Mouse (Mus musculus) left cerebral cortex, adult 9 months (tissue): Measurements from ENCODE around the gene Arhgef3.

ENCODE experiments used
- DNase-seq, 2 experiments: peaks; one replicate each; pipeline ENCODE4 v3.0.0; 2022; ENCODE audit warnings: low spot score in 2 of 2

Gene Arhgef3

DNA sequence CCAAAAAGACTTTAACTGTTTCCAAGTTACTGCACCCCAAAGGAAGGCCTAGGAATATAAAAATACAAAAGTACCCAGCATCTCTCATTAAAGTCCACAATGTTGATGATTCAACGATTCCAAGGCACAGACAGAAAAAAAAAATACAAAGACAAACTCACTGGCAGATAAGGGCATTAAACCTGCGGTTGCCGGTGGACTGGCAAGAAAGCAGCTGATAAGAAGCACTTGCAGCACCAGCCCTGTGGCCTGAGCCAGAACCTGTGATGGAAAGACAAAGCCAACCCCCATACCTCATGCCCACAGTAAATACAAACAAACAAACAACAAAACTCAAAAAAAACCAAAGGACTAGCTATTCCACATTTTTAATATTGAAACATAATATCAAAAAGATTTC, 295.0 kb downstream of the Arhgef3 start:
- DNase-seq, result no peak

DNA sequence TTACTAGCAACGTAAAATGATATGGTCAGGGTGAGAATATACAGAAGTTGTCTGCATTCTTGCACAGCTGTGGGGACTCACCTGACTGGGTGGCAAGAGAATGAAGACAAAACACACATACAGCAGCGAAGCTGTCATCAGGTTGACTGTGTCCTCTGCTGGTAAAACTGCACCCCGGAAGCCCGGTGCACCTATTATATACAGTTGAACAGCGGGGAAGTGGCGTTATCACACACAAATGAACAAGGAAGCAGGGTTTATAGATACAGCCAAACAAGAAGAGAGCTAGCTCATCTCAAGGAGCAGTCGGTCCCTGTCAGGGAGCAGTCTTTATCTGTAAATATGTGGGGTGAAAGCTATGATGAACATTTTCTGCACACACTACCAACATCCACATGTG, 296.8 kb downstream of the Arhgef3 start:
- DNase-seq, result no peak

GRCm38 (mm10) chr14:27412699-27413098, 298.0 kb downstream of the Arhgef3 start:
- DNase-seq, result no peak

DNA sequence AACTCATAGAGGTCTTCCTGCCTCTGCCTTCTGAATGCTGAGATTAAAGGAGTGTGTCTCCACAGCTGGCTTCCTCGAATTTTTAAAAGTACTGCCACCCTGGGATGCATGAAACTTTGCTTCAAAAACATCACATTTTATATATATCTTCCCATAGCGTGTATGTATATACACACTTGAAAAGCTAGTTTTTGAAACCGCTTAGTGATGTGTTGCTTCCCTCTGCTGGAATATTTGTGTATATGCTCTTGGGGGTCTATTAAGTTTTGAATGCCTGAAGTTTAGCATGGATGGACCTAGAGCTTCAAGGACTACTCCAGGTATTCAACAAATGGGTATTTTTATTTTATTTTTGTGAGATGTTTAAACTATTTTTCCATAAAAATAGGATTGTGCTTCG, 299.3 kb downstream of the Arhgef3 start:
- DNase-seq, result peak in 1 of 2 experiments; percentile 44

- DNase-seq, result no peak
Observed at GRCm38 (mm10) chr14:27420816-27421215, 306.1 kb downstream of the Arhgef3 start.

GRCm38 (mm10) chr14:27422301-27422700, 307.6 kb downstream of the Arhgef3 start:
- DNase-seq, result no peak

- peak; percentile 86 to 93 for DNase-seq
Observed at GRCm38 (mm10) chr14:27428573-27428972, 313.9 kb downstream of the Arhgef3 start, which contains the start of gene Fam208a. Gene Fam208a, plus strand, starts transcription at chr14:27428834.

DNA sequence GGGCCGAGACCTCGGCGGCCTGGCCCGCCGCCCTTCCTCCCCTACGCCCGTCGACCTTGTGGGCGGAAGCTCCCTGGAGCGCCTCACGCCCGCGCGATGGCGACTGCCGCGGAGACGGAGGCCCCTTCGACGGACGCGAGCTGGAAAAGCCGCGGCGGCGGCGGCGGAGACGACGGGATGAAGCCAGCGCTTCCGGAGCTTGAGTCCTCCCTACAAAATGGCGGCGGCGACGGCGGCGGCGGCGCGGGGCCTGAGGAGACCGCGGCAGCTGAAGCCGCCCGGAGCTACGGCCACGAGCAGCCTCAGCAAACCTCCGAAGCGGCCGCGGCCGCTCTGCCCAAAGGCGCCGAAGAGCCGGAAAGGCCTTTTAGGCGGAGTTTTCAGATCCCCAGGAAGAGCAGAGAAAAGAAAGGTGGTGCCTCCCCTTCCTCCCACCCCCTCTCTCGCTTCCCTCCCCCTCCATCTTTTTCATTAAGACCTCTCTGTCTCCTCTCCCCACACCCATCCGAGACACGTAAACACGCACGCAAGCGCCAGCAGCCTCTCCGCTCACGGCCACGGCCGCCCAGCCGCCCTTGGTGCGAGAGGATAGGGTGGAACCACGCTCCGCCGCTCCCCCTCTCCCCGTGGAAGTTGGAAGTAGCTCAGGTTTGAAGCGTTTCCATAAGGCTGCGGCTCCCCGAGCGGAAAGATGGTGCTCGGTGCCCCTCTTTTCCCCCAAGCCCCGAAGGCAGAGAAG, 314.4 kb downstream of the Arhgef3 start:
- DNase-seq, result peak; percentile 52 to 84

- no peak for DNase-seq
Observed at GRCm38 (mm10) chr14:27430280-27430679, 315.6 kb downstream of the Arhgef3 start.

DNA sequence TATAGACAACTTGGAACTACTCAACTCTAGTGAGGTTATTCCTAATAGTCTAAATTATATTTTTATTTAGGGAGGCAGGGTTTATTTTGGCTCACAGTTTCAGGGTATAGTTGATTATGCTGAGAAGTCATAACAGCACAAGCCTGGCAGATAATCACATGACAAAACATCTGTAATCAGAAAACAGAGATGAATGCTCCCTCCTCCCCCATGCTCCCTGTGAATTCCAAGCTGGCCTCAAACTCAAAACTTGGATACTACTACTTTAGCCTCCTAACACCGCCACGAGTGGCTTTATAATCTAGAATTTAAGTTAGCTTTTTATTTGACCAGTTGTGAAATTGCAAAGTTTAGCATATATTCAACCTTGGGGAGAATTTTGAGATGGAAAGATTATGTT, 317.4 kb downstream of the Arhgef3 start:
- no peak for DNase-seq

- DNase-seq, result no peak
Observed at GRCm38 (mm10) chr14:27436116-27436515, 321.4 kb downstream of the Arhgef3 start.

DNA sequence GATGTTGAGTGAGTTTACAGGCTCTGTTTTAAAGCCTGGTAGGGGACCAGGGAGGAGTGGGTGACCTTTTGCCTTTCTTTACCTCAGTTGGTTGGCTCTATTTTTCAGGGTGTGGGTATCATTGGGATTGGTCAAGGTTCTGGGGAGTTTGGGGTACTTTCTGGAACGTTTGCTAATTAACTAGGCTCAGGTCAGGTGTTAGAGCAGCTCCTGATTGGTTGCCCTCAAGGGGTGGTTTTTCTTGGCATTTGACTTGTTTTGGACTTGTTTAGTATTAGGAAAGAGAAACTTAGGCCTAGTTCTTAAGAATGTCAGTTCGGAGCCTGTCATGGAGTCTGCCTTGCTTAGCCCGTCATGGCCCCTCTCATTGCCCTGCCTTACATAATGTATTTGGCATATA, 322.1 kb downstream of the Arhgef3 start:
- no peak for DNase-seq

GRCm38 (mm10) chr14:27440921-27441320, 326.2 kb downstream of the Arhgef3 start:
- DNase-seq, result no peak

GRCm38 (mm10) chr14:27444851-27445281, 330.2 kb downstream of the Arhgef3 start:
- no peak for DNase-seq

DNA sequence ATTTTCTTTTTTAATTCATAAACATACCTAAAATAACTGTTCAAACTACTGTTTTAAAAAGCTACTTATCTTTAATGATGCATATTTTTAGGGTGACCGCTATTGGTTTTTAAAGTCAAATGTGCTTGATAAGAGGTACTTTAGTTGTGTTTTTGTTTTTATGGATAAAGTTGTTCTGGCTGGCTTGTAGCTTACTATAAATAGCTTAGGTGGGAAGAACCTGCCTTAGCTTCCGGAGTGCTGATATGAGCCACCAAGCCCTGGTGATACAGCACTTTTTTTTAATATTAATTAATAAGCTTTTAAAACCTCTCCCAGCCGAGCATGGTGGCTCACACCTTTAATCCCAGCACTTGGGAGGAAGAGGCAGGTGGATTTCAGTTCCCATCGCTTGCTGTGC, 332.3 kb downstream of the Arhgef3 start:
- no peak for DNase-seq
